Mouse (Mus musculus) cerebellum, postnatal 25 days (tissue): ENCODE results near the gene Gna12.

ENCODE experiments used
- DNase-seq, 2 experiments: peaks; one replicate each; pipeline ENCODE4 v3.0.0; 2021; ENCODE audit warnings: mixed read lengths in 2 of 2

Gna12 gene

DNA sequence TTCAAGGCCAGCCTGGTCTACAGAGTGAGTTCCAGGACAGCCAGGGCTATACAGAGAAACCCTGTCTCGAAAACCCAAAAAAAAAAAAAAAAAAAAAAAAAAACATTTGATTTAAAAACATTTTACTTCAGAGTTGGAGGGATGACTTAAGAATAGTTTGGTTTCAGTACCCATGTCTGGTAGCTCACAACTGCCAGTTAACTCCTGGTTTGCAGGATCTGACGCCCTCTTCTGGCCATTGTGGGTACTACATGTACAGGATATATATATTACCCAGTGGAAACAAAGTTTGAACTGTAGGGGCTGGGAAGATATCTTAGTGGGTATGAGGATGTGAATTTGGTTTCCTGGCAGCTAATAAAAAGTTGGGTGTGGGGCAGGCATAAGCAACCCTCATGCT is 79.3 kb downstream of the Gna12 start:
- peak in 1 of 2 experiments; percentile 56 for DNase-seq

DNA sequence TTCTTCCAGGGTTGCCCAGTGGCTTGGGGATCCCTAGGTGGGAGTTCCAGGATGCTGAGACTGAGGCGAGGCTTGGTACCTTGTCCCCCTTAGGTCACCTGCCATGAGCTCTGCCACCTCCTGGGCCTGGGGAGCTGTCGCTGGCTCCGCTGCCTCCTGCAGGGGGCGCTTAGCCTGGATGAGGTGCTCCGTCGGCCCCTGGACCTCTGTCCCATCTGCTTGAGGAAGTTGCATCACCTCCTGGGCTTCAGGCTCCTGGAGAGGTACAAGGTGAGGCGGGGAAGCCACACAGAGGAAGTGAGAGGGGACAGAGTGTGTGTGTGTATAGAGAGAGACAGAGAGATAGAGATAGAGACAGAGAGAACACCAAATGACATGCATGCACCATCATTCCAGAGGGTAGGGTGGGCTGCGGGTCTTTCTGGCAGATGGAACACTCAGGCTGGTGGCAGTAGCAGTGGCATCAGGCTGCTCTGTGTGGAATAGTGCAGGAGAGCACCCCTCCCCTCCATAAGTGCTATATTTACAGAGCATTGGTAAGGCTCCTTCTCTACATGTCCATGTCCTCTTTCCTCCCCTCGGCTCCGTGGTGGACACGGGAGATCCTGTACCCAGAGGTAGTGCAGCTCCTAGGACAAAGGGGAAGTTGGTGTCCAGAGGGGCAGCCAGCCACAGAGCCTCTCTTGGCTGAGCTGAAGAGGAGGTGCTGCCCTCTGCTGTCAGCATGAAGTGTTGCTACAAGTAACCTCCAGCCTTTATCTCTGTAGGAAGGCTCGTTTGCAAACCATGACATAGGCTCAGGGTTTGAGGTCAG is 81.0 kb downstream of the Gna12 start:
- peak; percentile 83 to 87 for DNase-seq

DNA sequence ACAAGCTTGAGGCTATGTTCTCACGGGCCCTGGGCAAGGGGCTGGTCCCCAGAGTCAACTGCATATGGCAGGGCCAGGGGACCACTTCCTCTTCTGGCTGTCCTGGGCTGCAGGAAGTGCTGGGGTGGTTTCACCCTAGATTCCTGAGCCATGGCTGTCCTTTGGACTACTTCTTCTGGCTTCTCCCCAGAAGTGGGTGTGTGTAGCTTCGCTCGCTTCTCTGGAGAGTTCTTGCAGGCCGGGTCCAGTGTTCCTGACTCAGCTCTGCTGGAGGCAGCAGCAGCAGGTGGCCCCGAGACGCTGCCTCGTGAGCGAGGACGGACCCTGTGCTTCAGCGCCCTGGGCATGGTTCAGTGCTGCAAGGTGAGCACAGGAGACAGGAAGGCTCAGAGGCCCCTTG is 81.8 kb downstream of the Gna12 start:
- no peak for DNase-seq

DNA sequence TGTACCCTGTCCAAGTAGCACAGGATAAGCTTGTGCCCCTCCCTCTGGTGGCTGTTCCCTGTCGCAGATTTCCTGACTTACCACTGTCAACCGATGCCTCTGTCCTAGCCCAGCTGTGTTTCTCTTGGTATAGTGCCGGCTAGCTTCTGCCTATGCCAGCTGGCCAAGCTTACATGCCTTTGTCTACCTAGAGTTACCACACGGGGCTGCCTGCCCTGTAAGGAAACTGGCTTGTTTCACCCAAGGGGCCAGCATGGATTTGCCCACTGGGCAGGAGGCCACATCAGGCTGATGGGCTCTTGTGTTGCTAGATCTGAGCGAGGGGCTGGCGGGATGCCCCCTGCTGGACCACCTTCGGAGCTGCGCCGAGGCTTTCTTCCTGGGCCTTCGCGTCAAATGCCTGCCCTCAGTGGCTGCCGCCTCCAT is 86.5 kb downstream of the Gna12 start:
- no peak for DNase-seq

DNA sequence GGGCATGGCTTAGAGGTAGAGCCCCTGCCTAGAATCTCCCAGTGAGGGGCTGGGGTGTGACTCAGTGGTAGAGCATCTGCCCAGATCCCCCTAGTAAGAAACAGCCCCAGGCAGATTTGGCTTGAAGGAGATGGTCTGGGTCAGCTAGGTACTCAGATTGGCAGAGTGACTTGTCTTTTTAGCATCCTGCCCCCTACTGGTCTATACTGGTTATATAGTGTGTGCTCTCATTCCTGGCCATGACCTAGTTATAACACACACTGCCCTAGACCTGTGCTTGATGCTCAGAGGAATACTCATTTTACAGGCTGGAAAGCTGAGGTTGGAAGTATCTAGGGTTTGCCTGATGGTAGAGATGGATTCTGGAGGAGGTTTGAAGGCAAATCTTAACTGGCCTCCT is 88.4 kb downstream of the Gna12 start:
- no peak for DNase-seq

DNA sequence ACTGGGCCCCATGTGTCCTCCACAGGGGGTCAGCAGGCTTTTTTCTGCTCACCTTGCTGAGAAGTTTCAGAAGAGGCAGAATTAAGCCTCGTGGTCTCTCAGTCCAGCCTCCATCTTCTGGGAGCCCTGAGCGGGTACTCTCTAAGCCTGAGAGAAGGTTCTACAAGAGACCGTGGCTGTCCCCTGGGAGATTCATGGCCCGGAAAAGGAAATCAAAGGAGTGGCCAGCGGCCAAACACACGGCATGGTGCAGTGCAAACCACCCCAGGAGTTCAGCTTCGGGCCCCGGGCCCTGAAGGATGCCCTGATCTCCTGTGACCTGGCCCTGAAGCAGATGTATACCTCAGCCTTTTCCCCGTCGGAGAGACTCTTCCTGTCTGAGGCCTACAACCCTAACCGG is 89.2 kb downstream of the Gna12 start:
- DNase-seq, result no peak

DNA sequence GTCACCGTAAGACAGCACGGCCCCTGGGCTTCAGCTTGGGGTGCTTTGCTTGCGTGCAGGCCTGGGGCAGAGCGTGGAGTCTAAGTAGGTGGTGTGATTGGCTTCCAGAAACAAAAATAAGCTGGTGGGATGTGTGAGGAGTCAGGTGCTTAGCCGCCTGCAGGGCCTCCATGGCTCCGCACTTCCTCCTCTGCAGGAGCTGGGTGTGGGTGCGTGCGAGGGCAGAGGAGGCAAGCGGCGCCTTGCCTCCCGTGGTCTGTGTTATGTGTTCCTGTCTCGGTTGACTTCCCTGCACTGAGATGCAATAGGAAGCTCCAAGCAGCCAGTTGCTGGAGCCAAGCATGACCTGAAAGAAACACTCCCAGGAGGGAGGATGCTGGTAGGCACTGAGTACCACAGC is 90.4 kb downstream of the Gna12 start:
- no peak for DNase-seq

DNA sequence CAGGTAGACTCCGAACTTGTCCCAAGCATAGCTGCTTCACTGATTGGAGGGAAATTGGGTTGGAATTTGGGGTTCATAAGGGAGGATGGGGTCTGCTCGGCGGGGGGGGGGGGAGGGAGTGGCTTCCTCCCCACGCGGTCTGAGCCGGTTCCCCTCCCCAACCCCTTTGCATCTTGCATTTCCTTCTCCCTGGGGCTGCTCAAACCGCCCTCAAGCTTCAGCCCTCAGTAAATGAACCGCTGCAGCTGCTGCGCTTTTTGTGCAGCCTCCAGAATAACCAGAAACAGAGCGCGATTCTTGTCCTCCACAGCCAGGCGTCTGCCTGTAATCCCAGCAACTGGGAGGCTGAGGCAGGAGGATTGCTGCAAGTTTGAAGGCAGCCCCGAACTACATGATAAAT is 94.1 kb downstream of the Gna12 start:
- DNase-seq, result no peak

DNA sequence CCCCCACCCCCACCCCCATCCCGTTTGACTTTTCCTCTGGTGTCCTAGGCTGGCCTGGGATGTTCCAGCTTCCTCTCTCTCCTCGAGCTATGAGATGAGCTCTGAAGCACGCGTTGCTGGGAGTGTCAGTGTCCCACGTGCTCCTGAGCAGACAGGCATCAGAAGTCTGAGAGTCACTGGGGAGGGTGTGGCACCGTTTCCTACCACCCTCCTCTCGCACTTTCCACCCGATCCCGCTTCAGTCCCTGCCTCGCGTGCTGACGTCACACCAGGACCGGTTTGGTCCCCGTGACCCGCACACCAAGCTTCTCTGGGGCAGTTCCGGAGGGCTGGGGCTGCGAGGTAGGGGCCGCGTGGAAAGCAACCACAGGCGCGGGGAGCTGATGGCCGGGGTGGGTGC is 94.9 kb downstream of the Gna12 start:
- DNase-seq, result no peak

DNA sequence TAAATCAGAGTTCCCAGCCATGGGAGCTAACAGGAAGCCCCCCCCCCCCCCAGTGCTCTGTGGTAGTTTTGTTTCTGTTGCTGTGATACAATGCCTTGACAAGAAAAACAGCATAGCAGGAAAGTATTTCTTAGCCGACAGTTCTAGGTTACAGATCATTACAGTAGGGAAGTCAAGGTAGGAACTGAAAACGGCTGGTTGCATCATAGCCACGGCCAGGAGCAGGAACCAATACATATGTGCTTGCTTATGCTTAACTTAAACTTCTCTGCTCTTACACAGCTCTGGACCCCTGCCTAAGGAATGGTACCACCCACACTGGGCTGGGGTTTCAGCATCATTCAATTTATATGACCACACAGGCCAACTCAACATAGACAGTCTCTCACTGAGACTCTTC is 96.9 kb downstream of the Gna12 start:
- DNase-seq, result no peak

DNA sequence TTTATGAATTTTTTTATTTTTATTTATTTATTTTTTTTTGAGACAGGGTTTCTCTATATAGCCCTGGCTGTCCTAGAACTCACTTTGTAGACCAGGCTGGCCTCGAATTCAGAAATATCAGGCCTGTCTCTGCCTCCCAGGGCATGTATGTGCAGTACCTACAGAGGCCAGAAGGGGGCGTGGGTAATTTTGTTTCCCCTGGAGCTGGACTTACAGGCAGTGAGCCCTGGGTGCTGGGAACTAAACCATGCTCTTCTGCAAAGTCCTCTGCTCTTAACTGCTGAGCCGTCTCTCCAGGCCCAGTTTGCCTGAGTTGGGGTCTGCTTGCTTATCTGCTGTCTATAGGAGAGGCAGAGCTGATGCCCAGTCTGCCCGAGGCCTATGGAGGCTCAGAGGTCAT is 98.0 kb downstream of the Gna12 start:
- no peak for DNase-seq

DNA sequence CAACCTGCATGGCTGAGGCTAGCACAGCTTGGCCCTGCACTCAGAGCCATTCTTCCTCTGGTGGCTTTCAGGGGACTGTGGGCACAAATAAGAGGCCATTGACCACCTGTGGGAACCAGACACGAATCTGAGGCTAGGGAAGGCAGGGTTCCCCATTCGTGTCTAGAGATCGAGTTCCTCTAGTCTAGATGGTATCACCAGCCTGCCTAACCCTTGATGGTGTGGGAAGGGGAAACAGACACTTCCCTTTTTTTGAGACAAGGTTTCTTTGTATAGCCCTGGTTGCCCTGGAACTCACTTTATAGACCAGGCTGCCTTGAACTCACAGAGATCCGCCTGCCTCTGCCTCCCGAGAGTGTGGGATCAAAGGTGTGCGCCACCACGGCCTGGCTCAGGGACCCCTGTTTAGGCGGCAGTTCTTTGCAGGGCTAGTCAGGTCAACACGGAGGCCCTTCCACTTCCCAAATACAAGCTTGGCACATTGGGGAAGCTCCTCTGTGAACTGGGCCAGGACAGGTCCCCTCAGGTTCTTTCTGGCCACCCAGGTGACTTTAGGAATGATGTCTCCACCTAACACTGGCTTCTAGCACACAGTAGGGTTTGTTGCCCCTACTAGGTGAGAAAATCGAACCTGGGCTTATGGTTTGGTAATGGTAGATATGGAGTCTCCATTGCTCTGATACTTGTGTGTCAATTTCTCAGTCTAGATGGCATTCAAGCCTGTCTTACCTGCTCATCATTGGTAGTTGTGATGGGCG is 99.0 kb downstream of the Gna12 start:
- no peak for DNase-seq

DNA sequence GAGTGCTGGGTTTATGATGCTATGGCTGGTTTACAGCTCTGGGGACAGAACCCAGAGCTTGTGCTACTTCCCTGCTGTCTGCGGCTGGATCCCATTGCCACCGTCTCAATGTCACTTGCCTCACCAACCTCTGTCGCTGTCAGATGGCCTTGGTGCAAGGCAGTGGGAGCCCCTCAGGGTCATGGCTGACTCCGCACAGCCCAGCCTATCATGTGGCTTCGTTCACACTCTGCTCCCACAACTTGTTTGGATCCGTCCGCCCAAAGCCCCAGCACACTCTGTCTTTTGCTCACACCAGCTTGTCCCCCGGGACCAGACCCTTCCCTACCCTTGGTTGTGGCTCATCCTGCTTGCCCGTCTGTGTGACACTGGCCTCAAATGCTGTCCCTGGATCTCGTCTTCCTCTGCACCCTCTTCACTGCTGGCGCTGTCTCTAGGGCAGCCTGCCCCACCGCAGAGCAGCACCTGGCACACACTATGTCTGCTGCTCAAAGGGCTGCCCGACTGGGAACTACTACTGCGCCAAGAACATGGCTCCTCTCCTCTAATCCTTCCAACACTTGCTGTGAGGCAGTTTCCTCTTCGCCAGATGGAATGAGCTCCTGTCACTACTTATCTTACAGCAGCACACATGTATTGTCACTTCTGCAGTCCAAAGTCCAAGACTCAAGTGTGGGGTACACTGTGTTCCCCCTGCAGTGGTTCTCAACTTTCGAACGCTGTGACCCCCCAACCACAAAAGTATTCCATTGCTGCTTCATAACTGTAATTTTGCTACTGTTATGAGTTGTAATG is 103.1 kb downstream of the Gna12 start:
- no peak for DNase-seq

DNA sequence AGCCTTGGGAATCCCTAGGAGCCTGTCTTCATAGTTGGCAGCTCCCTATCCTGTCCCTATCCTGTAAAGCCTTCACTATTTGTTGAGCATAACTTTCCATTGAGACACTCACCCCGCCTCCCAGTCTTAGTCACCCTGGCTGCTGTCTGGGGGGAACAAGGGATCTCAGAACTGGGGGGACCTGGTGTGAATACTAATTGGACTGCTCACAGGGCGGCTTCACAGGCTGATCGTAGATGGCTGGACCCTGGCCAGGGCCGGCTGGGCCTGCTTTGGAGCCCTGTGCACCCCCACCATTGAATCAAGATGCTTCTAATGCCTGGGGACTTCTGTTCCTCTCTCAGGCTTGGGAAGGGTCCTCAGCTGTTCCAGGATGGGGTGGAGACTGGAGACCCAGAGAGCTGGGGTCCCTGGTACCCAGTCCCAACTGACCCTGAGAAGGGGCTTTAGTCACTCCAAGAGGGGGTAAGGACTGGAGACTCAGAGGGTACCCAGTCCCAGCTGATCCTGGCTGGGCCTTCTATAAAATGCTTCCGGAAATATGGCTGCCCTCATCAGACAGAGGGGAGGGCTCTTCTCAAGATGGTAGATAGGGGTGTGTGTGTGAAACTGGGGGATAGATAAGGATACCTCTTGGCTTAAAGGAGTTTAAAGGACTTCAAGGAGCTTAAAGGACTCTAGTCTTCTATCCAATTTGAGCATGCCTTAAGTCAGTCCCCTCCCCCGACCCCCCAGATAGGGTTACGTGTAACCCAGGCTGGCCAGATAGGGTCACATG is 104.0 kb downstream of the Gna12 start:
- DNase-seq, result peak in 1 of 2 experiments; percentile 46

DNA sequence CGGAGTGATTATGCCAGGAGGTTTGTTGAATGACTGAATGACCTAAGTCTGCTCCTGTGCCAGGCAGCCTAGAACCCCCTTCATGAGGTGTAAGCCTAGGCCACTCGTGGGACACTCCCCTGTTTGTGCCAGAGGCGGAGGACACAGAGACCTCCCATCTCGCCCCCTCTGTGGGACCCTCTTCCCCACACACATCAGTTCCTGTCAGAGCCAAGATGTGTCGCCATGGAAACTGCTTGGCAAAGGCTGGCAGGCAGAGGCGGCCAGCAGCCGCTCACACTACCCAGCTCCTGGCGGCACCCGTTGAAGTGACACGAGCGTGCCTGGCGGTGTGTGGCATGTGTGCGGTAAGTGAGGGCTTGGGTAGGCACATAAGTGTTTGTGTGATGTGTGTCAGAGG is 106.4 kb downstream of the Gna12 start, which contains the start of gene Amz1:
TSS of gene Amz1 (plus strand) at position 306 of the 400 bp plus-strand sequence.
- no peak for DNase-seq

DNA sequence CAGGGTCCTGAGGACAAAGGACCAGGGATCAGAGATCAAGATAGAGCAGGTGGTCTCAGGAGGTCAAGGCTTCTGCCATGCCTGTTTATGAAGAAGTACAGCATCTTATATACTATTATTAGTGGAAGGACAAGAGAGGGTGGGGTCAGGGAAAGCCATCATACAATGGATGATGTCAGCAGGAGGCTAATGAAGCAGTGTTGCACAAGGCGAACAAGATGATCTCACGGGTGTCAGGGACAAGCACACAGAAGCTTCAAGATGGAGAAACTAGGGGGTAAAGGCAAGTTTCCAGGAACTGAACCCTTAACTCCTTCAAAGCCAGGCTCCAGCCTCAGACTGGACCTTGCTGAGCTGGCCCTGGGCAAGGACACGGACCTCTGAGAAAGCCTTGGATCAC is 108.1 kb downstream of the Gna12 start:
- no peak for DNase-seq

DNA sequence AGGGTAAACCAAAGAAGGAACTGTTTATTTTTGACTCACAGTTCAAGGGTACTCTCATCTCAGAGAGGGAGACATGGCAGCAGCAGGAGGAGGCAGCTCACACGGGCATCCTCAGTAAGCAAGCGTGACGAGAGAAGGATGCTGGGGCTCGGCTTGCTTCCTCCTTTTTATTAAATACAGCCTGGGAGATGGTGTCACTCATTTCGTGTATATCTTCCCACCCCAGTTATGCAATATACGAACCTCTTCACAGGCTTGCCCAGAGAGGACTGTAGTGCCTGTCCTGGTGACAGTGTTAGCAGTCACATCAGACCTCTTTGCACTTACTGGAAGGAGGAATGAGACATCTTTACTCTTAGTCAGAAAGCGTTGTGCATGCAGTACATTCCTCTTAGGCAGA is 109.5 kb downstream of the Gna12 start:
- no peak for DNase-seq

DNA sequence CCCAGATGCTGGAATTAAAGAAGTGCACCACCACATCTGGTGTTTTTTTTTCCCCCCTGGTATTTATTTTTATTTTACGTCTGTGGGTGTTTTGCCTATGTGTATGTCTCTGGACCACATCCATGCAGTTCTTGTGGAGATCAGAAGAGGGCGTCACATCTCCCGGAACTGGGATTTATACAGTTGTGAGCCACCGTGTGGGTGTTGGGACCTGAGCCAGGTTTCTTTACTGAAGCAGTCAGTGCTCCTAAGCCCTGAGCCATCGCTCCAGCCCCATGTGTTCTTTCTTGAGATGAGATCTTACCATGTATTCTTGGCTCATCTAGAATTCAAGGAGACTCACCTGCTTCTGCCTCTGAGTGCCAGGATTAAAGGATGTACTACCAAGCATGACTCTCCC is 119.2 kb downstream of the Gna12 start:
- no peak for DNase-seq

DNA sequence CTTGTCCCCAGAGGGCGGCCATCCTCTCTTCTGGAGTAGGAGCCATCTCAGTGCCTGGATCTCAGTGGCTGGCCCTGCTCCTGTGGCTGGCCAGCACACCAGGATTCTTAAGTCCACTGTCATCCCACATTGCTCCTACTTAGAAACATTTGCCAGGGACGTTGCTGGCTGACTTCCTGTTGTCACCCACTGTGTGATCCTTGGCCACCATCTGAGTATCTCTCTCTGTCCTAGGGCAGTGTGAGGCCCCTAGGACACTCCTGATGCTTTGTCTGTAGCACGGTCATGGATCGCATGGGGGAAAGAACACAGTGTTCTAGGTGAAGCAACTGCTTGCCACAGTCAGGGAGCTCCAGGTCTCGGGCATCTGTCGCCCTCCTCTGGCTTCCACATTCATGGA is 119.9 kb downstream of the Gna12 start:
- no peak for DNase-seq
